Mouse (Mus musculus) liver, adult 2 months (tissue): ENCODE results near the gene Glra4. TPM values are rescaled to one million over a fixed set of nuclear protein-coding genes. Genes with fewer than 3 reads are reported as not detected.

Experiments
- DNase-seq: peaks from one replicate; pipeline ENCODE4 v3.0.0-alpha.2; 2011; ENCODE audit warnings: low read depth, low spot score; ENCODE audit errors: extremely low read depth
- H3K27ac ChIP-seq: fragments of 200-500 bp; replicated peaks from 2 replicates; pipeline ENCODE4 v1.5.1; 2012; ENCODE audit warnings: low read depth, mild to moderate bottlenecking, control low read depth, inconsistent platforms, low read length; ENCODE audit not compliant: insufficient read depth
- H3K27me3 ChIP-seq: fragments of 200-500 bp; 2 replicates; pipeline ENCODE4 v1.6.1; 2012; ENCODE audit warnings: mild to moderate bottlenecking, moderate library complexity, low read length, inconsistent platforms; ENCODE audit not compliant: control insufficient read depth, insufficient read depth
- H3K36me3 ChIP-seq: fragments of 200-500 bp; 2 replicates; pipeline ENCODE4 v1.6.1; 2012; ENCODE audit warnings: low read length, inconsistent platforms; ENCODE audit not compliant: control insufficient read depth, insufficient read depth
- H3K4me1 ChIP-seq: fragments of 200-500 bp; 2 replicates; pipeline ENCODE4 v1.6.1; 2011; ENCODE audit warnings: low read length; ENCODE audit not compliant: control insufficient read depth, insufficient read depth
- H3K4me3 ChIP-seq: fragments of 200-500 bp; 2 replicates; pipeline ENCODE4 v1.5.1; 2011; ENCODE audit warnings: low read depth, mild to moderate bottlenecking, control low read depth, low read length, moderate library complexity; ENCODE audit not compliant: insufficient read depth
- H3K79me2 ChIP-seq: fragments of 200-500 bp; 2 replicates; pipeline ENCODE4 v1.6.1; 2012; ENCODE audit warnings: inconsistent platforms, mild to moderate bottlenecking, low read length, moderate library complexity; ENCODE audit not compliant: control insufficient read depth, insufficient read depth
- H3K9ac ChIP-seq: fragments of 200-500 bp; 2 replicates; pipeline ENCODE4 v1.6.1; 2012; ENCODE audit warnings: low read depth, mild to moderate bottlenecking, control low read depth, inconsistent platforms, low read length
- CTCF ChIP-seq: fragments of 200-500 bp; IDR thresholded peaks from 2 replicates; pipeline ENCODE4 v1.5.1; 2011; ENCODE audit warnings: low read depth, low read length, control low read depth
- POLR2A ChIP-seq: fragments of 200-500 bp; IDR thresholded peaks from 2 replicates; pipeline ENCODE4 v1.6.1; 2011; ENCODE audit warnings: low read length, control low read depth; ENCODE audit not compliant: insufficient read depth; ENCODE audit errors: extremely low read depth
- WGBS: fragments of 180-500 bp; shearing (Covaris S2); methylation state at CpG from one replicate; pipeline ENCODE4 v1.1.7; 2018; 5-methylcytosine and 5-hydroxymethylcytosine counted together
- polyA plus RNA-seq: library from polyadenylated mRNA; depleted of rRNA; stranded (reverse); fragments of >200 nt; gene quantifications from 2 replicates; pipeline ENCODE4 v1.2.3, GENCODE M21; 2012; rRNA removed
- total RNA-seq: library from RNA; depleted of rRNA; stranded (reverse); fragments of >200 nt; gene quantifications from 2 replicates; pipeline ENCODE4 v1.2.3, GENCODE M21; 2014; rRNA removed

Gene Glra4
- not detected in 2 replicates for total RNA-seq
- polyA plus RNA-seq, result not detected in 2 replicates

DNA sequence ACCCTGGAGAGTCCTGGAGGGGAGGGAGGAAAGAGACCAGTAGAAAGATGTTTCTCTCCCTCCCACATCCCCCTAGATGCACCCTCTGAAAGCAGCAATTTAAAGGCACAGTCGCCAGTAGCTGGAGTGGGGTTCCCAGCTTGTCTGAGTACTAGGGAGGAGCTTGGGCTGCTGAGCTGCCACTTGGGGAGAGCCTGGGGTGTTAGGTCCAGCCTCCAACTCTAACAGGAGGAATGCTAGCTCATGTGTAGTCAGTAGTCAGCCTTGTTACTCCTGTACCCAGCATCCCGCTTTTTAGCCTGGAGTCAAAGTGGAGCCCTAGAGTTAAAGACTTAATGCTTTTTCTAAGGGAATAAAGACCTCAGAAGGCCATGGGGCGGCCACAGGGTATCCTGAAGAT is at the start of gene Glra4:
Gene Glra4 (minus strand): TSS at position 101 of the 400 bp plus-strand sequence.
- H3K4me1 ChIP-seq, result no peaks in the 10 kb centered on the region
- 93% methylated on average over 3 of the region's 3 CpGs for WGBS
- DNase-seq, result no peak
- H3K9ac ChIP-seq, result no peak within 1 kb of the TSS
- H3K27me3 ChIP-seq, result no peaks in the 10 kb centered on the region
- no peaks in the 10 kb centered on the region for H3K36me3 ChIP-seq
- TF ChIP-seq CTCF (no peak), POLR2A (no peak)
- H3K79me2 ChIP-seq, result no peaks in the 10 kb centered on the region
- no peak within 1 kb of the TSS for H3K27ac ChIP-seq
- no peak within 1 kb of the TSS for H3K4me3 ChIP-seq

DNA sequence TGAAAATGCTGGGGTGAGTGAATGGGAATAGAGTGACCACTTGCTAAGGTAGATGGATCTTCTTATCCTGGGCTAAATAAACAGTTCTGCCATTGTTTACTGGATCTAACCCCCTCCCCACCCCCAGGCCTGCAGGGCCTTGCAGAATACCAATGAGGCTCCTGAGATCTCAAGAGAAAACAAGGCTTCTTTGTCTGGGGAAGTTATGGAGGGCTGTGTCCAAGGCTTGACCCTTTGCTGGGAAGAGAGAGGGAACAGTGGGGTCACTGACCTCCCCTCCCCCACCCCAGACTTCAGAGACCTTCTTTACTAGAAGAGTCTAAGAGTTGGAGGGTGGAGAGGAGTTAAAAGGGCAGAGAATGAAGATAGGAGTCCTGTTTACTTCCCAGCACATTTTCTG is 48.7 kb upstream of the Glra4 start:
- H3K27ac ChIP-seq, result no peak overlapping the region
- no peak for TF ChIP-seq POLR2A
- no peak for DNase-seq
- H3K27me3 ChIP-seq, result no peaks in the 10 kb centered on the region
- H3K9ac ChIP-seq, result no peak overlapping the region
- no peaks in the 10 kb centered on the region for H3K79me2 ChIP-seq
- no peaks in the 10 kb centered on the region; the same call in 1 of the 2 replicates for H3K36me3 ChIP-seq
- H3K4me3 ChIP-seq, result no peak overlapping the region
- H3K4me1 ChIP-seq, result no peaks in the 10 kb centered on the region

DNA sequence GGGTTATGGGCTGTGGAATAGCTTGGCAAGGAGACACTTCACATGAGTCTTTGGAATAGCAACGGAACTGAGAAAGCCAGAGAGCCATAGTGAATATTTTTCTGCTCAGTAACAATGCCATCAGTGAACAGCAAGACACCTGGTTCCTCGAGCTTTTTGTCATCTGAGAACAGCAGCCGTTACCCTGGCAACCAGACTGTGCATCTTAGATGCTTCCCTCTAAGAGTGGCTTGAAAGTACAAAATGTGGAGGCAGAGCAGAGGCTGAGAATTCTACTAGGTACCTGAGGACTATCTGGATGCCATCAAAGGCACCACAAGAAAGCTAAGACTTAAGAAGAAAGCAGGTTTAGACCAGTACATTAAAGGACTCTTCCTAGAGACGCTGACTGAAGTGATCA is 45.1 kb upstream of the Glra4 start:
- Histone ChIP-seq H3K36me3 (no peaks in the 10 kb centered on the region), H3K4me3 (no peak overlapping the region), H3K4me1 (no peaks in the 10 kb centered on the region; the same call in 1 of the 2 replicates), H3K79me2 (no peaks in the 10 kb centered on the region), H3K9ac (no peak overlapping the region), H3K27me3 (no peaks in the 10 kb centered on the region), H3K27ac (no peak overlapping the region)
- DNase-seq, result no peak
- TF ChIP-seq CTCF, result no peak
- TF ChIP-seq POLR2A, result no peak
- WGBS, result 87% methylated on average over 4 of the region's 4 CpGs

- H3K27ac ChIP-seq, result no peak within 1 kb of the TSS
- H3K36me3 ChIP-seq, result no peaks in the 10 kb centered on the region
- H3K9ac ChIP-seq, result no peak within 1 kb of the TSS
- no peaks in the 10 kb centered on the region for H3K27me3 ChIP-seq
- no peak within 1 kb of the TSS for H3K4me3 ChIP-seq
- H3K4me1 ChIP-seq, result no peaks in the 10 kb centered on the region; the same call in 1 of the 2 replicates
- no peak for DNase-seq
- WGBS, result 69% methylated on average over 1 of the region's 1 CpGs
- no peaks in the 10 kb centered on the region for H3K79me2 ChIP-seq
- TF ChIP-seq CTCF (no peak), POLR2A (no peak)
Observed at GRCm38 (mm10) chrX:136822371-136822770, 42.4 kb upstream of the Glra4 start, which contains the start of gene Plp1. Gene Plp1, plus strand, starts transcription at chrX:136822671.

- no peak overlapping the region for H3K4me3 ChIP-seq
- H3K36me3 ChIP-seq, result no peaks in the 10 kb centered on the region
- TF ChIP-seq CTCF (peak; percentile 75), POLR2A (no peak)
- DNase-seq, result peak; percentile 40
- 10% methylated on average over 1 of the region's 1 CpGs for WGBS
- H3K27me3 ChIP-seq, result no peaks in the 10 kb centered on the region
- no peak overlapping the region for H3K9ac ChIP-seq
- no peaks in the 10 kb centered on the region for H3K79me2 ChIP-seq
- no peak overlapping the region for H3K27ac ChIP-seq
- H3K4me1 ChIP-seq, result no peaks in the 10 kb centered on the region; the same call in 1 of the 2 replicates
Observed at GRCm38 (mm10) chrX:136820250-136820649, 40.3 kb upstream of the Glra4 start.

- Histone ChIP-seq H3K9ac (no peak overlapping the region), H3K27ac (no peak overlapping the region), H3K36me3 (no peaks in the 10 kb centered on the region), H3K4me1 (no peaks in the 10 kb centered on the region; the same call in 1 of the 2 replicates), H3K4me3 (no peak overlapping the region), H3K27me3 (no peaks in the 10 kb centered on the region), H3K79me2 (no peaks in the 10 kb centered on the region)
- TF ChIP-seq CTCF (no peak), POLR2A (no peak)
- 21% methylated on average over 6 of the region's 6 CpGs for WGBS
- peak; percentile 60 for DNase-seq
Observed at GRCm38 (mm10) chrX:136819752-136820151, 39.8 kb upstream of the Glra4 start.
